Mouse (Mus musculus) hindbrain, embryonic 11.5 days (tissue): ENCODE measurements around the gene Hoxb2. TPM values are rescaled to one million over a fixed set of nuclear protein-coding genes. Genes with fewer than 3 reads are reported as not detected.

ENCODE experiments used
- ATAC-seq: fragments of 200-750 bp; cut with Nextera tagmentation; 2 replicates; pipeline ENCODE4 v1.8.0; 2017; ENCODE audit warnings: mild to moderate bottlenecking, moderate TSS enrichment, moderate library complexity; ENCODE audit not compliant: low FRiP score
- DNase-seq: peaks from one replicate; pipeline ENCODE4 v3.0.0-alpha.2; 2015; ENCODE audit warnings: low spot score
- H3K27ac ChIP-seq: fragments of 300-500 bp; sonication (generic); 2 replicates; pipeline ENCODE4 v1.5.1; 2014; ENCODE audit warnings: mild to moderate bottlenecking, low read depth, low read length
- H3K27me3 ChIP-seq: fragments of 300-500 bp; sonication (generic); 2 replicates; pipeline ENCODE4 v1.6.1; 2014; ENCODE audit warnings: mild to moderate bottlenecking, low read length, moderate library complexity, mixed read lengths; ENCODE audit not compliant: control insufficient read depth, insufficient read depth
- H3K36me3 ChIP-seq: fragments of 300-500 bp; sonication (generic); 2 replicates; pipeline ENCODE4 v1.6.1; 2014; ENCODE audit warnings: mild to moderate bottlenecking, low read length, moderate library complexity, mixed read lengths; ENCODE audit not compliant: control insufficient read depth, insufficient read depth
- H3K4me1 ChIP-seq: fragments of 300-500 bp; sonication (generic); replicated peaks from 2 replicates; pipeline ENCODE4 v1.6.1; 2014; ENCODE audit warnings: low read length, mixed read lengths; ENCODE audit not compliant: control insufficient read depth, insufficient read depth
- H3K4me2 ChIP-seq: fragments of 300-500 bp; sonication (generic); replicated peaks from 2 replicates; pipeline ENCODE4 v1.6.1; 2014; ENCODE audit warnings: mild to moderate bottlenecking, low read depth, low read length
- H3K4me3 ChIP-seq: fragments of 300-500 bp; sonication (generic); 2 replicates; pipeline ENCODE4 v1.5.1; 2014; ENCODE audit warnings: low read depth, low read length
- H3K9ac ChIP-seq: fragments of 300-500 bp; sonication (generic); 2 replicates; pipeline ENCODE4 v1.6.1; 2014; ENCODE audit warnings: low read depth, low read length
- H3K9me3 ChIP-seq: fragments of 300-500 bp; sonication (generic); 2 replicates; pipeline ENCODE4 v1.6.1; 2016; ENCODE audit warnings: low read length; ENCODE audit not compliant: control insufficient read depth
- WGBS: fragments of 180-500 bp; shearing (Covaris S2); extraction: QIAGEN DNeasy Blood & Tissue Kit; methylation state at CpG from one replicate; pipeline ENCODE4 v1.1.7; 2014; 5-methylcytosine and 5-hydroxymethylcytosine counted together
- polyA plus RNA-seq: library from polyadenylated mRNA; unstranded; fragments of >200 nt; fragmentation: Nextera tagmentation; extraction: Ambion mirVana; gene quantifications from 2 replicates; pipeline ENCODE4 v1.2.1, GENCODE M21; 2014

The Hoxb2 gene
- polyA plus RNA-seq, 1 experiment from 2014 or later: 67.5 TPM

GRCm38 (mm10) chr11:96327122-96327521, 23.2 kb upstream of the Hoxb2 start:
- peak; percentile 52 for DNase-seq
- peak overlapping the region; percentile 98 for H3K27ac ChIP-seq
- H3K9ac ChIP-seq: peak overlapping the region; percentile 95

GRCm38 (mm10) chr11:96327750-96328149, 22.6 kb upstream of the Hoxb2 start:
- Histone ChIP-seq H3K4me3 (peak overlapping the region; percentile 56), H3K27ac (peak overlapping the region; percentile 98), H3K4me2 (peak overlapping the region; percentile 79), H3K9me3 (no peaks in the 10 kb centered on the region), H3K4me1 (no peaks in the 10 kb centered on the region; the same call in 1 of the 2 replicates), H3K9ac (peak overlapping the region; percentile 95), H3K36me3 (no peaks in the 10 kb centered on the region), H3K27me3 (peaks cover 82% of the 10 kb centered on the region)
- WGBS: 0% methylated on average over 5 of the region's 5 CpGs
- DNase-seq (peak; percentile 53), ATAC-seq (no peak)

More at GRCm38 (mm10) chr11:96327122-96327521, 23.2 kb upstream of the Hoxb2 start:
- peak overlapping the region; percentile 56 for H3K4me3 ChIP-seq
- WGBS: 2% methylated on average over 7 of the region's 7 CpGs
- peaks cover 80% of the 10 kb centered on the region for H3K27me3 ChIP-seq
- peak overlapping the region; percentile 79 for H3K4me2 ChIP-seq
- H3K9me3 ChIP-seq: no peaks in the 10 kb centered on the region
- H3K36me3 ChIP-seq: no peaks in the 10 kb centered on the region
- no peak for ATAC-seq
- H3K4me1 ChIP-seq: no peaks in the 10 kb centered on the region; the same call in 1 of the 2 replicates

- peak overlapping the region; percentile 95 for H3K9ac ChIP-seq
Observed at GRCm38 (mm10) chr11:96328605-96329004, 21.7 kb upstream of the Hoxb2 start.

GRCm38 (mm10) chr11:96332105-96332504, 18.2 kb upstream of the Hoxb2 start:
- H3K9ac ChIP-seq: peak overlapping the region; percentile 96
- no peaks in the 10 kb centered on the region for H3K9me3 ChIP-seq
- peak; percentile 64 for DNase-seq
- no peak for ATAC-seq
- H3K36me3 ChIP-seq: no peaks in the 10 kb centered on the region
- H3K4me3 ChIP-seq: peak overlapping the region; percentile 56
- no peaks in the 10 kb centered on the region; the same call in 1 of the 2 replicates for H3K4me1 ChIP-seq
- 2% methylated on average over 8 of the region's 8 CpGs for WGBS
- peaks cover 89% of the 10 kb centered on the region for H3K27me3 ChIP-seq
- H3K27ac ChIP-seq: peak overlapping the region; percentile 98
- H3K4me2 ChIP-seq: peak overlapping the region; percentile 79

More at GRCm38 (mm10) chr11:96328605-96329004, 21.7 kb upstream of the Hoxb2 start:
- Histone ChIP-seq H3K36me3 (no peaks in the 10 kb centered on the region), H3K27ac (peak overlapping the region; percentile 98), H3K4me2 (peak overlapping the region; percentile 79), H3K4me1 (no peaks in the 10 kb centered on the region; the same call in 1 of the 2 replicates), H3K4me3 (peak overlapping the region; percentile 56), H3K9me3 (no peaks in the 10 kb centered on the region), H3K27me3 (peaks cover 87% of the 10 kb centered on the region)
- no peak for ATAC-seq
- DNase-seq: no peak
- WGBS: 7% methylated on average over 8 of the region's 8 CpGs

- H3K36me3 ChIP-seq: no peaks in the 10 kb centered on the region
- H3K27ac ChIP-seq: peak overlapping the region; percentile 98
- DNase-seq: peak; percentile 57
- WGBS: 2% methylated on average over 35 of the region's 35 CpGs
- peak overlapping the region; percentile 79 for H3K4me2 ChIP-seq
- H3K27me3 ChIP-seq: peaks cover 87% of the 10 kb centered on the region
- no peak for ATAC-seq
- no peaks in the 10 kb centered on the region for H3K9me3 ChIP-seq
- H3K4me1 ChIP-seq: no peaks in the 10 kb centered on the region; the same call in 1 of the 2 replicates
- peak overlapping the region; percentile 56 for H3K4me3 ChIP-seq
- H3K9ac ChIP-seq: peak overlapping the region; percentile 96
Observed at GRCm38 (mm10) chr11:96332618-96333032, 17.7 kb upstream of the Hoxb2 start.

- peak overlapping the region; percentile 96 for H3K9ac ChIP-seq
- H3K9me3 ChIP-seq: no peaks in the 10 kb centered on the region
- ATAC-seq: no peak
- H3K4me3 ChIP-seq: peak overlapping the region; percentile 56
- H3K4me1 ChIP-seq: no peaks in the 10 kb centered on the region; the same call in 1 of the 2 replicates
- DNase-seq: peak; percentile 54
- WGBS: 1% methylated on average over 17 of the region's 17 CpGs
- peak overlapping the region; percentile 98 for H3K27ac ChIP-seq
- H3K4me2 ChIP-seq: peak overlapping the region; percentile 79
- H3K27me3 ChIP-seq: peaks cover 90% of the 10 kb centered on the region
- H3K36me3 ChIP-seq: no peaks in the 10 kb centered on the region
Observed at GRCm38 (mm10) chr11:96333241-96334001, 16.9 kb upstream of the Hoxb2 start.

- peak overlapping the region; percentile 98 for H3K27ac ChIP-seq
- WGBS: 0% methylated on average over 2 of the region's 2 CpGs
- H3K27me3 ChIP-seq: peaks cover 90% of the 10 kb centered on the region
- DNase-seq (no peak), ATAC-seq (no peak)
- peak overlapping the region; percentile 56 for H3K4me3 ChIP-seq
- H3K9me3 ChIP-seq: no peaks in the 10 kb centered on the region
- peak overlapping the region; percentile 79 for H3K4me2 ChIP-seq
- no peaks in the 10 kb centered on the region for H3K36me3 ChIP-seq
- no peaks in the 10 kb centered on the region; the same call in 1 of the 2 replicates for H3K4me1 ChIP-seq
- H3K9ac ChIP-seq: peak overlapping the region; percentile 96
Observed at GRCm38 (mm10) chr11:96334002-96334364, 16.3 kb upstream of the Hoxb2 start.

GRCm38 (mm10) chr11:96334998-96335397, 15.3 kb upstream of the Hoxb2 start:
- no peak for DNase-seq
- H3K4me3 ChIP-seq: peak overlapping the region; percentile 56
- no peak for ATAC-seq
- no peaks in the 10 kb centered on the region for H3K9me3 ChIP-seq
- no peaks in the 10 kb centered on the region for H3K36me3 ChIP-seq
- H3K4me2 ChIP-seq: peak overlapping the region; percentile 79
- no peaks in the 10 kb centered on the region; the same call in none of the 2 replicates for H3K4me1 ChIP-seq
- peak overlapping the region; percentile 96 for H3K9ac ChIP-seq
- H3K27me3 ChIP-seq: peaks cover 90% of the 10 kb centered on the region
- peak overlapping the region; percentile 98 for H3K27ac ChIP-seq
- WGBS: 8% methylated on average over 3 of the region's 3 CpGs
